Mouse (Mus musculus) natural killer cell, adult 2 months (primary cell): ENCODE measurements around the gene Acad8.

ENCODE experiments used
- DNase-seq, 2 experiments: peaks; one replicate each; pipeline ENCODE4 v3.0.0; 2022; ENCODE audit warnings: low spot score in 2 of 2

Gene Acad8

GRCm38 (mm10) chr9:26985090-26985613 is 14.2 kb downstream of the Acad8 start:
- DNase-seq = no peak

GRCm38 (mm10) chr9:26978776-26979175 is 20.6 kb downstream of the Acad8 start:
- no peak for DNase-seq

- no peak for DNase-seq
Measured at GRCm38 (mm10) chr9:26977754-26978153, 21.6 kb downstream of the Acad8 start.

GRCm38 (mm10) chr9:26947790-26948189 is 51.6 kb downstream of the Acad8 start:
- no peak for DNase-seq

GRCm38 (mm10) chr9:26924146-26924545 is 75.2 kb downstream of the Acad8 start:
- no peak for DNase-seq
